Comparison of ENCODE assay signal across 31 mouse cellular contexts in genomic region chr4:29078391-29078790, GRCm38 (mm10).
"Had no signal": no experiment of that assay in that cellular context is flagged by ENCODE, and none has a peak within 500 bp of the region (broad histone marks: within the 10 kb centered on the region; RNA-seq: fewer than 3 reads in every experiment).

No protein-coding gene starts in this region.

- DNase-seq: left cerebral cortex, postnatal 4 days; liver; liver, embryonic 13.5 days; liver, postnatal 0 days; lung, adult 18-20 months; lung, adult 2 months; lung, embryonic 14.5 days; lung, postnatal 10 days; lung, postnatal 14 days; lung, postnatal 36 days; lung, postnatal 4 days; midbrain, embryonic 14.5 days had no signal

- H3K4me3 ChIP-seq: limb, embryonic 10.5 days; limb, embryonic 12.5 days; limb, embryonic 13.5 days; limb, embryonic 15.5 days; liver, embryonic 12.5 days; liver, embryonic 13.5 days; liver, embryonic 15.5 days; lung, embryonic 15.5 days; megakaryocyte, embryonic 14.5 days; midbrain, embryonic 10.5 days; midbrain, embryonic 12.5 days; midbrain, embryonic 13.5 days; midbrain, embryonic 15.5 days; myocyte had no signal

- H3K27ac ChIP-seq: limb, embryonic 10.5 days; limb, embryonic 12.5 days; limb, embryonic 13.5 days; limb, embryonic 15.5 days; liver, embryonic 12.5 days; liver, embryonic 13.5 days; liver, embryonic 14.5 days; liver, embryonic 15.5 days; lung, embryonic 15.5 days; macrophage; midbrain, embryonic 10.5 days; midbrain, embryonic 12.5 days; midbrain, embryonic 13.5 days; midbrain, embryonic 15.5 days had no signal

- ATAC-seq: liver, embryonic 12.5 days; liver, postnatal 0 days; lung, postnatal 0 days; midbrain, embryonic 13.5 days; midbrain, embryonic 15.5 days; midbrain, embryonic 16.5 days had no signal

- H3K9me3 ChIP-seq: limb, embryonic 10.5 days; limb, embryonic 12.5 days; limb, embryonic 13.5 days; limb, embryonic 15.5 days; liver, embryonic 12.5 days; liver, embryonic 13.5 days; liver, embryonic 15.5 days; lung, embryonic 15.5 days; megakaryocyte, embryonic 14.5 days; midbrain, embryonic 10.5 days; midbrain, embryonic 12.5 days; midbrain, embryonic 13.5 days; midbrain, embryonic 15.5 days had no signal

- H3K4me2 ChIP-seq: limb, embryonic 12.5 days; limb, embryonic 13.5 days; limb, embryonic 15.5 days; liver, embryonic 11.5 days; liver, embryonic 12.5 days; liver, embryonic 13.5 days; liver, embryonic 15.5 days; lung, embryonic 14.5 days; lung, embryonic 15.5 days; midbrain, embryonic 11.5 days; midbrain, embryonic 12.5 days; midbrain, embryonic 13.5 days; midbrain, embryonic 15.5 days had no signal

- H3K4me1 ChIP-seq: limb, embryonic 10.5 days; limb, embryonic 12.5 days; limb, embryonic 13.5 days; limb, embryonic 15.5 days; liver, embryonic 15.5 days; lung, embryonic 15.5 days; megakaryocyte, embryonic 14.5 days; midbrain, embryonic 10.5 days; midbrain, embryonic 12.5 days; midbrain, embryonic 13.5 days; midbrain, embryonic 15.5 days had no signal

- H3K27me3 ChIP-seq: limb, embryonic 12.5 days; limb, embryonic 13.5 days; limb, embryonic 15.5 days; liver, embryonic 12.5 days; liver, embryonic 13.5 days; liver, embryonic 15.5 days; lung, embryonic 15.5 days; megakaryocyte, embryonic 14.5 days; midbrain, embryonic 12.5 days; midbrain, embryonic 13.5 days; midbrain, embryonic 15.5 days had no signal

- H3K9ac ChIP-seq: limb, embryonic 12.5 days; limb, embryonic 13.5 days; limb, embryonic 15.5 days; liver, embryonic 12.5 days; liver, embryonic 13.5 days; liver, embryonic 14.5 days; liver, embryonic 15.5 days; liver, postnatal 0 days; lung, embryonic 14.5 days; lung, embryonic 15.5 days; midbrain, embryonic 12.5 days; midbrain, embryonic 13.5 days; midbrain, embryonic 15.5 days had no signal

- H3K36me3 ChIP-seq: limb, embryonic 10.5 days; limb, embryonic 12.5 days; limb, embryonic 13.5 days; limb, embryonic 15.5 days; liver, embryonic 12.5 days; liver, embryonic 13.5 days; liver, embryonic 15.5 days; lung, embryonic 15.5 days; midbrain, embryonic 10.5 days; midbrain, embryonic 12.5 days; midbrain, embryonic 13.5 days; midbrain, embryonic 15.5 days had no signal
